Mouse (Mus musculus): ENCODE results near the gene Shisa6. TPM values are rescaled to one million over a fixed set of nuclear protein-coding genes. Genes with fewer than 3 reads are reported as not detected.

Gene Shisa6
- polyA plus RNA-seq, 1 experiment = 5.2 TPM

GRCm38 (mm10) chr11:66526981-66527320, 1.2 kb upstream of the Shisa6 start:
- H3K27me3 ChIP-seq (ENCODE audit: control insufficient read depth, insufficient read depth, low read length, poor library complexity, severe bottlenecking) = peaks cover 15% of the 10 kb centered on the region
- H3K9ac ChIP-seq (ENCODE audit: low read depth, poor library complexity, severe bottlenecking) = peak overlapping the region; percentile 86
- no peaks in the 10 kb centered on the region for H3K36me3 ChIP-seq (ENCODE audit: control insufficient read depth, insufficient read depth, low read length, poor library complexity, severe bottlenecking)
- H3K4me1 ChIP-seq (ENCODE audit: control insufficient read depth, insufficient read depth, low read length) = no peaks in the 10 kb centered on the region
- peak overlapping the region; percentile 71 for H3K4me3 ChIP-seq (ENCODE audit: low read depth, low read length)
- TF ChIP-seq EP300 (IDR thresholded peaks at IDR 0.05; ENCODE audit: insufficient read depth, low read depth, low read length) = no peak
- no peak for TF ChIP-seq POLR2A (IDR thresholded peaks at IDR 0.05; ENCODE audit: insufficient read depth, low read length)
- no peak for TF ChIP-seq CTCF (IDR thresholded peaks at IDR 0.05; ENCODE audit: low read depth, low read length)
- H3K9me3 ChIP-seq (replicated peaks; ENCODE audit: control insufficient read depth, insufficient read depth, low read length, poor library complexity, severe bottlenecking) = no peaks in the 10 kb centered on the region
- no peak overlapping the region for H3K27ac ChIP-seq (ENCODE audit: insufficient read depth, low read length)

- Histone ChIP-seq H3K9me3 (replicated peaks; ENCODE audit: control insufficient read depth, insufficient read depth, low read length, poor library complexity, severe bottlenecking) (no peaks in the 10 kb centered on the region), H3K4me3 (ENCODE audit: low read depth, low read length) (peak overlapping the region; percentile 71), H3K27me3 (ENCODE audit: control insufficient read depth, insufficient read depth, low read length, poor library complexity, severe bottlenecking) (peaks cover 15% of the 10 kb centered on the region), H3K4me1 (ENCODE audit: control insufficient read depth, insufficient read depth, low read length) (no peaks in the 10 kb centered on the region), H3K27ac (ENCODE audit: insufficient read depth, low read length) (no peak overlapping the region), H3K9ac (ENCODE audit: low read depth, poor library complexity, severe bottlenecking) (peak overlapping the region; percentile 86), H3K36me3 (ENCODE audit: control insufficient read depth, insufficient read depth, low read length, poor library complexity, severe bottlenecking) (no peaks in the 10 kb centered on the region)
- TF ChIP-seq POLR2A (IDR thresholded peaks at IDR 0.05; ENCODE audit: insufficient read depth, low read length) (no peak), CTCF (IDR thresholded peaks at IDR 0.05; ENCODE audit: low read depth, low read length) (no peak), EP300 (IDR thresholded peaks at IDR 0.05; ENCODE audit: insufficient read depth, low read depth, low read length) (no peak)
Measured at GRCm38 (mm10) chr11:66526046-66526980, 549 bp upstream of the Shisa6 start.

- TF ChIP-seq POLR2A (IDR thresholded peaks at IDR 0.05; ENCODE audit: insufficient read depth, low read length) = no peak
- no peak for TF ChIP-seq CTCF (IDR thresholded peaks at IDR 0.05; ENCODE audit: low read depth, low read length)
- TF ChIP-seq EP300 (IDR thresholded peaks at IDR 0.05; ENCODE audit: insufficient read depth, low read depth, low read length) = no peak
- Histone ChIP-seq H3K27ac (ENCODE audit: insufficient read depth, low read length) (no peak overlapping the region), H3K27me3 (ENCODE audit: control insufficient read depth, insufficient read depth, low read length, poor library complexity, severe bottlenecking) (peaks cover 15% of the 10 kb centered on the region), H3K4me1 (ENCODE audit: control insufficient read depth, insufficient read depth, low read length) (no peaks in the 10 kb centered on the region), H3K4me3 (ENCODE audit: low read depth, low read length) (no peak overlapping the region), H3K36me3 (ENCODE audit: control insufficient read depth, insufficient read depth, low read length, poor library complexity, severe bottlenecking) (no peaks in the 10 kb centered on the region), H3K9ac (ENCODE audit: low read depth, poor library complexity, severe bottlenecking) (no peak overlapping the region), H3K9me3 (replicated peaks; ENCODE audit: control insufficient read depth, insufficient read depth, low read length, poor library complexity, severe bottlenecking) (no peaks in the 10 kb centered on the region)
Measured at GRCm38 (mm10) chr11:66524251-66524650, 1.5 kb downstream of the Shisa6 start.

GRCm38 (mm10) chr11:66522376-66522775, 3.4 kb downstream of the Shisa6 start:
- Histone ChIP-seq H3K9me3 (replicated peaks; ENCODE audit: control insufficient read depth, insufficient read depth, low read length, poor library complexity, severe bottlenecking) (no peaks in the 10 kb centered on the region), H3K27ac (ENCODE audit: insufficient read depth, low read length) (no peak overlapping the region), H3K9ac (ENCODE audit: low read depth, poor library complexity, severe bottlenecking) (no peak overlapping the region), H3K27me3 (ENCODE audit: control insufficient read depth, insufficient read depth, low read length, poor library complexity, severe bottlenecking) (peaks cover 15% of the 10 kb centered on the region), H3K36me3 (ENCODE audit: control insufficient read depth, insufficient read depth, low read length, poor library complexity, severe bottlenecking) (no peaks in the 10 kb centered on the region), H3K4me3 (ENCODE audit: low read depth, low read length) (no peak overlapping the region), H3K4me1 (ENCODE audit: control insufficient read depth, insufficient read depth, low read length) (no peaks in the 10 kb centered on the region)
- no peak for TF ChIP-seq EP300 (IDR thresholded peaks at IDR 0.05; ENCODE audit: insufficient read depth, low read depth, low read length)

GRCm38 (mm10) chr11:66519386-66519785, 6.4 kb downstream of the Shisa6 start:
- Histone ChIP-seq H3K27ac (ENCODE audit: insufficient read depth, low read length) (no peak overlapping the region), H3K27me3 (ENCODE audit: control insufficient read depth, insufficient read depth, low read length, poor library complexity, severe bottlenecking) (no peaks in the 10 kb centered on the region), H3K9me3 (replicated peaks; ENCODE audit: control insufficient read depth, insufficient read depth, low read length, poor library complexity, severe bottlenecking) (no peaks in the 10 kb centered on the region), H3K36me3 (ENCODE audit: control insufficient read depth, insufficient read depth, low read length, poor library complexity, severe bottlenecking) (no peaks in the 10 kb centered on the region), H3K4me3 (ENCODE audit: low read depth, low read length) (no peak overlapping the region), H3K4me1 (ENCODE audit: control insufficient read depth, insufficient read depth, low read length) (no peaks in the 10 kb centered on the region), H3K9ac (ENCODE audit: low read depth, poor library complexity, severe bottlenecking) (no peak overlapping the region)
- TF ChIP-seq POLR2A (IDR thresholded peaks at IDR 0.05; ENCODE audit: insufficient read depth, low read length) (no peak), EP300 (IDR thresholded peaks at IDR 0.05; ENCODE audit: insufficient read depth, low read depth, low read length) (no peak), CTCF (IDR thresholded peaks at IDR 0.05; ENCODE audit: low read depth, low read length) (no peak)

GRCm38 (mm10) chr11:66514346-66514745, 11.4 kb downstream of the Shisa6 start:
- Histone ChIP-seq H3K36me3 (ENCODE audit: control insufficient read depth, insufficient read depth, low read length, poor library complexity, severe bottlenecking) (no peaks in the 10 kb centered on the region), H3K27me3 (ENCODE audit: control insufficient read depth, insufficient read depth, low read length, poor library complexity, severe bottlenecking) (no peaks in the 10 kb centered on the region), H3K27ac (ENCODE audit: insufficient read depth, low read length) (no peak overlapping the region), H3K9me3 (replicated peaks; ENCODE audit: control insufficient read depth, insufficient read depth, low read length, poor library complexity, severe bottlenecking) (no peaks in the 10 kb centered on the region), H3K4me3 (ENCODE audit: low read depth, low read length) (no peak overlapping the region), H3K4me1 (ENCODE audit: control insufficient read depth, insufficient read depth, low read length) (no peaks in the 10 kb centered on the region), H3K9ac (ENCODE audit: low read depth, poor library complexity, severe bottlenecking) (no peak overlapping the region)
- no peak for TF ChIP-seq EP300 (IDR thresholded peaks at IDR 0.05; ENCODE audit: insufficient read depth, low read depth, low read length)
- TF ChIP-seq CTCF (IDR thresholded peaks at IDR 0.05; ENCODE audit: low read depth, low read length) = no peak
- TF ChIP-seq POLR2A (IDR thresholded peaks at IDR 0.05; ENCODE audit: insufficient read depth, low read length) = no peak
